Mouse (Mus musculus): ENCODE measurements around the gene Vmn2r12. TPM values are rescaled to one million over a fixed set of nuclear protein-coding genes. Genes with fewer than 3 reads are reported as not detected.

The Vmn2r12 gene
- not detected in 2 replicates for polyA plus RNA-seq (2012; rRNA removed)

DNA sequence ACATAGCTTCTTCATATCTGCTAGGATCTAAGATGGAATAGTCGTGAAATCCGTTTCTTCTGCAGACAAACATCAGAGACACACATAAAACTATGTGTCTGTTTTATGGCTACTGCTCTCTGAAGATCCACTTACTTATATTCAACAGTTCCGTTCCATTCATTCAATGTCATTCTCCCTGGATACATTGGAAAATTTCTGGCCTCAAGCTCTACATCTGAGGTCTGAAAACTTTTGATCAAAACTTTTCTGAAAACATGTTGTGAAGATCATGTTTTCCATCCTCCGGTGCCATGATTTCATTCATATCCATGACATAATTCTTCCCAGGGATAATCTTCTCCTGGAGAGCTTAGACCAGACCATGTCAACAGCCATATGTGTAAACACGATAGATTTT, at the start of gene Vmn2r12:
Gene Vmn2r12 (minus strand): TSS at position 101 of the 400 bp plus-strand sequence.

DNA sequence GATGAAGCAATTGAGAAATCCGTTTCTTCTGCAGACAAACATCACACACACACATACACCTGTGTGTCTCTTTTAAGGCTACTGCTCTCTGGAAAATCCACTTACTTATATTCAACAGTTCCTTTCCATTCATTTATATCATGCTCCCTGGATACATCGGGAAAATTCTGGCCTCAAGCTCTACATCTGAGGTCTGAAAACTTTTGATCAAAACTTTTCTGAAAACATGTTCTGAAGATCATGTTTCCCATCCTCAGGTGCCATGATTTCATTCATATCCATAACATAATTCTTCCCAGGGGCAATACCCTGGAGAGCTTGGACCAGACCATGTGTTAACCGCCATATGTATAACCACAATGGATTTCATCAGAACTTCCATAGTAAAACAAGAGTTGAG, 38.3 kb downstream of the Vmn2r12 start, which contains the start of gene Vmn2r11:
Gene Vmn2r11 (minus strand): TSS at position 101 of the 400 bp plus-strand sequence.

Other genes starting within 250 kb of the Vmn2r12 start
- gene Vmn2r9, start 245.3 kb downstream of the Vmn2r12 start, polyA plus RNA-seq (2012; rRNA removed): not detected in 2 replicates
- gene Vmn2r10, start 91.4 kb downstream of the Vmn2r12 start, polyA plus RNA-seq (2012; rRNA removed): not detected in 2 replicates
- gene Vmn2r11, start 38.4 kb downstream of the Vmn2r12 start, polyA plus RNA-seq (2012; rRNA removed): not detected in 2 replicates
- not detected in 2 replicates for gene Vmn2r13, start 94.2 kb upstream of the Vmn2r12 start, polyA plus RNA-seq (2012; rRNA removed)
- gene Vmn2r14, start 126.8 kb upstream of the Vmn2r12 start, polyA plus RNA-seq (2012; rRNA removed): not detected in 2 replicates
- gene Vmn2r15, start 199.7 kb upstream of the Vmn2r12 start, polyA plus RNA-seq (2012; rRNA removed): not detected in 2 replicates
- not detected in 2 replicates for gene Vmn2r16, start 232.2 kb upstream of the Vmn2r12 start, polyA plus RNA-seq (2012; rRNA removed)

Measured in ovary, adult 2 months (tissue).